Mouse (Mus musculus) natural killer cell, adult 2 months (primary cell): ENCODE data around the gene Hoxd8.

Experiments used
- DNase-seq, 2 experiments: peaks; one replicate each; pipeline ENCODE4 v3.0.0; 2022; ENCODE audit warnings: low spot score in 2 of 2

Gene Hoxd8

DNA sequence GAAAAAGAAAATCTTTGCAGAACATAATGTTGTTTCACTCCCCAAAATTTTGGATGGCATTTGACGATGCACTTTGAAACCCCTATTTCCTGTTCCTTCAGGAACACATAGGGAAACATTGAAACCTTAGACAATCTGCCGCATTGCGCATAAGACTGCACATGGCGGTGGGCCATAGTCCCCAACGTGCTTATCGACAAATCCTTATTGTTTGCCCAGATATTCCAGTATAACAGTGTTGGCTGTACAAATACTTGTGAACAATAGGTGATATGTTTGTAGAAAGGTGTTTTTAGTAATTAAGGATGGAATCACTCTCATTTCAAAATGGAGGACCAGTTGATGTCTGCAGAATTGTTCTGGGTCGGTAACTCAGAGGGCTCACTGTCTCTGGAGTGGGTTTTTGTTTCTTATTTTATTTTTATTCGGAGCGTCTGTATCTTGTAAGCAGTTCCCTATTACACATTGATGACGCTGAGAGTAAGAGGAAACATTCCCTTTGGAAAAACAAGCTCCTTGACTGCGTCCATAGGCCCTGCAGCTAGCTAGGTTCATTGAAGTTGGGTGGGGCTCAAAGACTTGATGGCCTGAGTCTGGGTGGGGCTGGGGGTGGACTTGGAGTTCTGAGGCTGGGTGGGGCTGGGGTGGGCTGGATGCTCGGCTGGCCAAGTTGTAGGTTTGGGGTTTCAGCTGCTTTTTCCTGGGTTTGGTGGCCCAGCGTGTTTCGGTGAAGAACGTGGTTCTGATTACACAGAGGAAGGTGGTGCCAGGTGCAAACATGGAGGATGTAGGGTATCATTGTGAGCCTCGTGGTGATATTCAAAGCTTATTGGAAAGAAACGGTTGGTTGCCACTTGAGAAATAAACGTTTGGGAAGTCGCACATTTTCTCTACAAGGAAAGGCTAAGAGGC, 9.1 kb downstream of the Hoxd8 start:
- DNase-seq, result no peak

DNA sequence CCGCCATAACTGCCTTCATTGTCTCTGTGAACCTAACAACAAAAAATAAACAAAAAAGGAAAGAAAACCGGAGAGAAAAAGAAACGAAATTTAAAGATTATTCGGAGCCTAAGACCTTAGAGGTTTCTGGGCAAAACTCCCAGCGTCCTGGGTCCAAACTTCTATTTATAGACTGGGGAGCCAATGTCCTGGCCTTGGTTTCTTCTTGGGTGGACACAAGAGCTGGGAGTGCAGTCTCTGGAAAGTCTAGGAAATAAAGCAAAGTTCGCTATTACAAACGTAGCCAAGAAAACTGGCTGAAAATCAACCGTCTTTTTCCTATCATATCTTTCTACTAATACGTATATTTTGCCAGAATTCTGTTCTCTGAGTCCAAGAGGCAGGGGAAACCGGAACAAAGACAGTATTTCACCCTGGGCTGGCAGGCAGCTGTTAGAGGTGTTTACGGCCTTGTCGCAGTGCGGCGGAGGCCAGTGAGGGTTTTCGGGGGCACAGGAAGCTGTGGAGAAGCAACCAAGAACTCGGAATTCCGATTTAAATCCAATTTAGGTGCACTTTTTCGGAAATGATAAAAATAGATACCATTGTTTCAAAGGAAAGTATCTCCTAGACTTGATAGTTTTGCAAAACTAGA, 9.9 kb downstream of the Hoxd8 start:
- no peak for DNase-seq

DNA sequence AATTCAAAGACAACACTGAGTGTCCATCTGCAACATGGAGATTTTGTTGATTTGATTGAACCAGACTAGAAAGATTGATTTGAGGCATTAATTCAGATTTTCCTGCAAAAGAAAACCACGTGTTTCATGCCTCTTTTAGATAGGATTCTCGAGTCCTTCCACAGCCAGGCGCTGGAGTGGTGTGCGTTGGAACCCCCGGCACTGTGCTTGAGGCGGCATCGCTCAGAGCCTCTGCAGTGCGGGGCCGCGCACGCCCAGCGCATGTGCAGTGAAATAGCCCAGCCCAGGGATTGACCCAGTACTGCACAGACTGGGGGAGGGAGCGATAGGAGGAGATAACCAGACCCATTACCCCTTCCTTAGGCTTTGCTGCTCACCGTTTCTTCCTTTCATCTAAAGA, 10.5 kb downstream of the Hoxd8 start:
- no peak for DNase-seq

DNA sequence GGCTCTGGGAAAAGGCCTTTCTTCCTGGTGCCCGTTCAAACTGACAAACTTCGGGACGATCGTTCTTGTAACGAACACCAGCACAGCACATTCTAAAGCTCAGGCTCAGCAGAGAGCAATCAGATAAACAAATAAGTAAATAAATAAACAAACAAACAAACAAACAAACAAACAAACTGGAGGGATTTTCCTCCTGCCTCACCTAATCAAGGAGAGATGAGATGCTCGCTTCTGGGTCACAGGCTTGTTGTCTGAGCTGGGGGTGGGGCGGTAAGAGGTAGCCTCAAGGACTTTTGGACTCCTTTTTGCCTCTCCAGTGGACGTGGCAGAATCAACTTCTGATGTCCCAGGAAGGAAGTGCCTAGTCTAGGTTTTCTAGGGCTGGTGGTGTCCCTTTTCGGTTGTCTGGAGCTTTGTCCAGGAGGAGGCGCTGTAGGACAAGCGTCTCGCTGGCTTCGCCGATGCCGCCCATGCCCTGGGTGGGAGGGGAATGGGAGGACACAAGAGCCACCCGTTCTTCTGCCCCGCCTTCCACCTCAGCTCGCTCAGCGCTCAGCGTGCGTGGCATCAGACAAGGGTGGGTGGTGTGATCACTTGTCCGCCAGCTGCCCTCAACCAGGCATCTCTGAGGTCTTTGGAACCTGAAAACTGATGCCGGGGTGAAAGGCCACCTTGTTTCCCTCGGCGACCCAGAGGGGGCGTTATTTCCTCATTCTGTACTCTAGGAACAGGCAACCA, 11.3 kb downstream of the Hoxd8 start:
- DNase-seq, result peak; percentile 66 to 73

DNA sequence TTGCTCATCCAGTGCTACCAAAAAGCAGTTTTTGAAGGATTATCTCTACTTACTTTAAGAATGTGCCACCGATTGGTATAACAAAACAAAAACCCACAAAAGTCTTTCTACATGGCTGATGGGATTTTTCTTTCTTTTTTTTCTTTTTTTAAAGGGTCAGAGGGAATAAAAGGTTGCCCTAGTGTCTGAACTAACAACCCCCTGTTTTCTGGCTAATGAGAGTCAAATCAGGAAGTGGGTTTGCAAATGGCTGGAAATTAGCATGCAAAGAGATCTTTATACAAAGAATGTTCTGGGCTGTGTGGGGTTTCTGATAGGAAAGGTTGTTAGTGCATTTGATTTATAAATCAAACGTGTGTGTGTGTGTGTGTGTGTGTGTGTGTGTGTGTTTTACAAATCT, 16.0 kb downstream of the Hoxd8 start:
- DNase-seq, result no peak

DNA sequence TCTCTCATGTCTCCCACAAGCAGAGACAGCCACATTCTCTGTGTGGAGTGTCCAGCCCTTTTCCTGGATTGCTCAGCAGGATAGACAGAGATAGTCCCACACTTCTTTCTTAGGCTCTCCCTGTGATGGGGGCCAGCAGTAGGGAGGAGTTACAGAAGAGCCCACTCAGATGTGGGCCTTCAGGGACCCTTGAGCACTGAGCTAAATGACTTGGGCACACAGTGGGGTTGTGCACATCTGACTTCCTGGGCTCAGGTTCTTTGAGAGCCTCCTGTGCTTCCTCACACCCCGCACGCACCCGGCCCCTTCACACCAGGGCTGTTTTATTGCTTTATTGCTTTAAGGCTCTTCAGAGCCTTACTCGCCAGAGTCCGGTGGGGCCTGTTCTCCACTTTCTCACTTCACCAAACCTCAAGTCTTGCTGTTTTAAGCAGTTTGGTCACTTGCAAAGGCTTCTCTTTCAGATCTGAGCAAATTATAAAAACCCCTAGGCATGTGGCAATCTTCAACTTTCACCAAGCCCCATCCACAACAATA, 16.6 kb downstream of the Hoxd8 start:
- DNase-seq, result no peak

DNA sequence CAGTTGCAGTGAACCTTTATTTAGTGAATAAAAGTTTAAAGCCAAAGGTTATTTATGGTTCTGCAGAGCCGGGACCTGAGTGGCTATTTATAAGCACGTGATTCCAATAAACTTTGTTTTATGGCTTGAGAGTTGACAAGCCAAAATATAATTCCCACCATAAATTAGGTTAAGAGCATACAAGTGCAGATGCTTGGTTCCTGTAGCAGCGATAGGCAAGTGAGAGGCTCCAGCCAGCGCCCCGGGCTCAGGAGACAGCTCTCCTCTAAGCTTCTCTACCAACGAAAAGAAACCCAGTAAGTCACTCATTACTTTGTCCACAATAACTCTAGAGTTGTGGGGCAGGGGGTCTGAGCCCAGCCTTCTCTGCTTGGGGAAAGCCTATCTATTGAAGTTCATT, 17.5 kb downstream of the Hoxd8 start:
- no peak for DNase-seq

DNA sequence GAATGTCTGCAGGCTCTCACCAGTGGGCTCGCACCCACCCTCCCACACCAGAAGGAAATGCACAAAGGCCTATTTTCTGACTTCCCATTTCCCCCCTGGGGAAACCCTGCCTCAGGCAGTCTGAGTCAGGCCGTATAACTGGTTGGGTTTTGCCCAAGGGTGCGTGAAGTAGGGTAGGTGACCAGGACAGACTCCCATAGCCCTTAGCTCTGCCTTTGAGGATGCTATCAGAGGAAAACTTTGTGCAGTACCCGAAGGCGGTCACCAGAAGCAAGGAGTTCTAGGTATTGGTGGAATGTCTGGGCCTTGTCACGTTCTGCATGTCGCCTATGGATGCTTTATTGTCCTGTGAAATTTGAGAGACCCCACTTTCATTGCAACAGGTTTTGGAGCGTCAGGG, 18.5 kb downstream of the Hoxd8 start:
- no peak for DNase-seq

DNA sequence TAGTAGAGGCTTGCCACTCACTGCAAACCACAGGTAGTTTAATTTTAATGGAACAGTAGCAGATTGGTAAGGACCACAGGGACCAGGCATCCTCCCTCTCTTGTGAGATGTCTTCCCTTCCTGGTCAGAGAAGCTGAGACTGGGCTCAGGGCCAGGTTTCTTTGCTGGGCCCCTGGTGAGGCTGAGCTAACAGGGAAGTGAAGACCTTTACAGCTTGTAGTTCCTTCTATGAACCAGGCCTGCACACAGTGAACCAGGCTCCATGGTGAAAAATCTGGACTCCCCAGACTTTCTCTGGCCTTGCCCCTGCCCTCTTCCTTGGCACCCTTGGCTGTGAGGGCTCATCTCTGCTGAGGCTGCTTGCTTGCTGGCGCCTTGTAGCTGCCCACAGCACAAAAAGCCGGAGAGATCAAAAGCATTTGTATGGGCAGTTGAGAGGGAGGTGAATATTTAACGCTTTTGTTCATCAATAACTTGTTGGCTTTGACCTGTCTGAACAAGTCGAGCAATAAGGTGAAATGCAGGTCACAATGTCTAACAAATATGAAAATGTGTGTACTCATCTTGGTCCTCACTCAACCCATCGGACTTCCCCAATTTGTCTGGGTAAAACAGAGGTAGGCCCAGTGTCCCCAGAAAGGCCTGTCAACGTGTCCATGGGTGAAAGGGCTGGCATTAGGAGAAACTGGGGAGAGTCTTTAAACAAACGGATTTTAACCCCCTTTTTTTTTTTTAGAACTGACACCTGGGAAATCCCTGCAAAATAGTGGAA, 20.0 kb downstream of the Hoxd8 start:
- DNase-seq, result no peak

DNA sequence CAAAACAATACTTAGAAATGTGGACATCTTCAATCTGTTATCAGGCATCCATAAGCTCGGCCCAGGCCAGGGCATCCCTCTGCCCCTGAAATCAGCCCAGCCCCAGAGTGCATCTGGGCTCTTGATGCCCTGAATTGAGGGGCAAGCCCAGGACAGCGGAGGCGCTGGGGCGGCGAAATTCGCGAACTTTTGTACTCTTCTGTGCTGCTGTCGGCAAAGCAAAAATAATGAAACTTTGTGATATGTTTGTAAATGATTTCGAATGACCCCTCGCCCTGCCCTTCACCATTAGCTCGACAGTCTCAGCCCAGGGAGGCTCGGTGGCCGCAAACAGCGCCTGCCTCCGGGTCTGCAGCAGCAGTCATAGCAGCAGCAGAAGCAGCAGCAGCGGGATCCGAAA, 20.8 kb downstream of the Hoxd8 start:
- no peak for DNase-seq

DNA sequence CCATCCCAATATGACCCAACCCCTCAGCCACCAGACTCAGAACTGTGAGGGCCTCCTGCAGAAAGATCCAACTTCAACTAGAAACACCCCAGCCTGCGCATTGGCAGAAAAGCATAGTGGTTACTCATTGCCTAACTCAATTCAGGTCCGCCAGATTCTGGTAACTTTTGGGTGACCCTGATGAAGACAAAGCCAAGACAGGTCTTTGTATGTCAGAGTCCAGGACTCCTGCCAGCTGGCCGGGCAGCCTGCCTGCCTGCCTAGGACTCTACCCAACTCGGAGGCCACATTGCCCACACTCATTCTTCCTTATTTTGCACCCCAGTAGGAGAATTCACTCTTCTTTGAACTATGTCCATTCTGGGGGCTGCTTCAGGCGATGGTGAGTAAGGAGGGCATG, 22.1 kb downstream of the Hoxd8 start, which contains the start of gene Gm28230:
Gene Gm28230 (plus strand): TSS at position 178 of the 400 bp plus-strand sequence.
- no peak for DNase-seq

DNA sequence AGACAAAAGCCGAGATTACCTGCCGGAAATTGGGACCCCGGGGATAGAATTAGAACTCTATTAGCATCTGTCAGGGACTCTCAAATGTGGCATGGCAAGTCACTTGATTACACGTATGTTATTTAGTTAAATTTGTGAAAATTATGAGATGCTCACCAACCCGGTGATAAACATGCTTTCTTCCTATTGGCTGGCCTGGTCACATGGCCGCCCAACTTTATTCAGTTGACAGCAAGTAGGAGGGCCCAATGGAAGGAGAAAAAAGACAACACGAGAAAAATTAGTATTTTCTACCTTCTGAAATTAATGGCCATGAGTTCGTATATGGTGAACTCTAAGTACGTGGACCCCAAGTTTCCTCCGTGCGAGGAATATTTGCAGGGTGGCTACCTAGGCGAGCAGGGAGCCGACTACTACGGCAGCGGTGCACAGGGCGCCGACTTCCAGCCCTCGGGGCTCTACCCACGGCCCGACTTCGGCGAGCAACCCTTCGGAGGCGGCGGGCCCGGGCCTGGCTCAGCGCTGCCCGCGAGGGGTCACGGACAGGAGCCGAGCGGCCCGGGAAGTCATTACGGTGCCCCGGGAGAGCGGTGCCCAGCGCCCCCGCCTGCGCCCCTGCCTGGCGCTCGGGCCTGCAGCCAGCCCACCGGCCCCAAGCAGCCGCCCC, 22.7 kb downstream of the Hoxd8 start:
- DNase-seq, result no peak

DNA sequence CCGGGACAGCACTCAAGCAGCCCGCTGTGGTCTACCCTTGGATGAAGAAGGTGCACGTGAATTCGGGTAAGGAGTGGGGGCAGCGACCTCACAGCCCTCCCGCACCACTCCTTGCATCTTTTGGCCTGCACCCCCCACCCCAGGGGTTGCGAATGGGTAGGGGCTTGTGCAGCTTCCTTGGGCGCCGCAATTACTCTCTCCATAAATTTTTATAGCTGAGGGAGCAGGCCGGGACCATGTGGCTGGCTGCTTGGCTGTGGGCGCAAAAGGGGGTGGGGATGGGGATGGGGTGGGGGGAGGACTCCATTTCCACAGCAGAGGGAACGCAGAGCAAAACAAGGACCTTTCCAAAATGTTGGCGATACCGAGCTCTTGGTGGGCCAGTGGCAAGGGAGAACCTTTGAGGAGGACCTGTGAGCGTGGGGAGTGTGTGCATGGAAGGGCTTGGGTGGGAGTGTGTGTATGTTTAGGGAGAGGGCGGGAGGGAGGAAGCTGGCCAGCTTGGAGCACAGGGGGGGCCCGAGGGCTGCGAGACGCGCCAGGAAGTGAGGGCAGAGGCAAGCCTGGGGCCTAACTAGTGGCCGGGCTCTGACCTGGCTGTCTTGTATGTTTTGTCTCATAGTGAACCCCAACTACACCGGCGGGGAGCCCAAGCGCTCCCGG, 23.4 kb downstream of the Hoxd8 start:
- DNase-seq, result no peak

DNA sequence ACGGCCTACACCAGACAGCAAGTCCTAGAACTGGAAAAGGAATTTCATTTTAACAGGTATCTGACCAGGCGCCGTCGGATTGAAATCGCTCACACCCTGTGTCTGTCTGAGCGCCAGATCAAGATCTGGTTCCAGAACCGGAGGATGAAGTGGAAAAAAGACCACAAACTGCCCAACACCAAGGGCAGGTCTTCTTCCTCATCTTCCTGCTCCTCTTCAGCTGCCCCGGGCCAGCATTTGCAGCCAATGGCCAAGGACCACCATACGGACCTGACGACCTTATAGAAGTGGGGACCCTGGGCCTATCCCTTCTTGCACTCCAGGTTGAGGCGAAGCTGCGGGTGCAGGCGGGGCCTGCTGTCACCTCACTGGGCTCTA, 23.9 kb downstream of the Hoxd8 start:
- DNase-seq, result no peak

DNA sequence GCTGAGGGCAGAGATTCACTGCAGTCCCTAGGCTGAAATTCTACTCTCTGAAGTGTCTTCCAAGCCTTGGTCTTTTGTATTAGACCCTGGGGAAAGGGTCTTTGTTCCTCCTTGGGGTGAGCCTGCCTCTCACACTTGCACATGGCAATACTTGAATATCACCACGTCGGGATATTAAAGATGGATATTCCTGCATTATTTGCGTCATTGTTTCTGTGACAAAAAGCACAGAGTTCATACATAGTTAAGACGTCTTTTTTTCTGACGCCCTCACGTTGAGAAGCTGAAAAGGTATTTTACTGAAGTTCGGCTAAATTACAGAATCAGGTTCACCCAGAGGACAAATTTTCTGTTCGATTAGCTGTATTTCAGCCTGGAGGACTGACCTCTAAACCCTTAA, 25.9 kb downstream of the Hoxd8 start:
- DNase-seq, result no peak

DNA sequence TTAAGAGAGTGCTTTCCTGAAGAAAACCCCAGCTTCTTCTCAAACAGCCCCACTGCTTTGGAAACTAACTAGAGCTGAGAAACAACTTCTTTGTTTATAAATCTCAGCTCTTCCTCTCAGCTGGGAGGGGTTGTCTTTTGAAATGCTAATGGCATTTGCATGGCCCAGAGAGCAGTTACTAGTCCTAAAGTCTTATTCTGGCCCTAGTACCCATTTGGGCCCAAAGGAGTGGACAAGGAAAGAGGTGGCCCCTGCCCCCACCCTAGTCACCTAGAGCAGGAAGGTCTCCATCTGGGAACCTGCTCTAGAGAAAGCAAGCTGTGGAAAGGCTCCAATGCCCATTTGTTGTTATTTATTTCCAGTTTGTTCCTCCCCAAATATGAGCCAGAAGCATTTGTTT, 26.6 kb downstream of the Hoxd8 start:
- DNase-seq, result no peak

DNA sequence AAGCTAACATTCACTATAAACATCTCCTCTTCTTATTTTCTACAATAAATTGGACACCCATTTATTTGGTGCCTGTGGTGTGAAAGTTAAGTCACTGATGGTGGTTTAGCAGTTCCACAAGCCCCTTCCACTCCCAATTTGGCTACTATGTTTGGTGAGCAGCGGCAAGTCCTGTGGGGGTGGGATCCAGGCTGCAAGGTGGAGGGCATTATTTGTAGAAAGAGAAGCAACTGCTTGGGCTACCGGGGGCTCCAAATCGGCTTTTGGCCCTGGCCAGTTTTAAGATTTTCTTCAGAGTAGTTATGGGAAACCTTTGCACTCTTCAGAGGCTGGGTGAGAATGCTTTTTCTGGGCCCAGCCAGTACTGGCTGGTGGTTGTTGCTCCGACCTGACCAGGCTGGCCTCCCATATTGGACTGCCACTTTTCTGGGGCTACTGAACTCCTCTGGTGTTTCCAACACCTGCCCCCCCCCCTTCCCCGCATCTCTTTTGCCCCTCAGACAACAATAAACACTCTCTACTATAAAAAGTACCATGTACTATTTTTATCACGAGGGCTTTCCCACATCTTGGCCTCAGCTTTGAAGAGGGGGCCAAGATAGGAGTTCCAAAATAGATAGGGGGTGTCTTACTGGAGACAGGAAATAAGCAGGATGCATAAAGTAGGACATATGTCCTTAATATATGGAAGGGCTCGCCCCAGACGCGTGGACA, 27.5 kb downstream of the Hoxd8 start:
- no peak for DNase-seq

DNA sequence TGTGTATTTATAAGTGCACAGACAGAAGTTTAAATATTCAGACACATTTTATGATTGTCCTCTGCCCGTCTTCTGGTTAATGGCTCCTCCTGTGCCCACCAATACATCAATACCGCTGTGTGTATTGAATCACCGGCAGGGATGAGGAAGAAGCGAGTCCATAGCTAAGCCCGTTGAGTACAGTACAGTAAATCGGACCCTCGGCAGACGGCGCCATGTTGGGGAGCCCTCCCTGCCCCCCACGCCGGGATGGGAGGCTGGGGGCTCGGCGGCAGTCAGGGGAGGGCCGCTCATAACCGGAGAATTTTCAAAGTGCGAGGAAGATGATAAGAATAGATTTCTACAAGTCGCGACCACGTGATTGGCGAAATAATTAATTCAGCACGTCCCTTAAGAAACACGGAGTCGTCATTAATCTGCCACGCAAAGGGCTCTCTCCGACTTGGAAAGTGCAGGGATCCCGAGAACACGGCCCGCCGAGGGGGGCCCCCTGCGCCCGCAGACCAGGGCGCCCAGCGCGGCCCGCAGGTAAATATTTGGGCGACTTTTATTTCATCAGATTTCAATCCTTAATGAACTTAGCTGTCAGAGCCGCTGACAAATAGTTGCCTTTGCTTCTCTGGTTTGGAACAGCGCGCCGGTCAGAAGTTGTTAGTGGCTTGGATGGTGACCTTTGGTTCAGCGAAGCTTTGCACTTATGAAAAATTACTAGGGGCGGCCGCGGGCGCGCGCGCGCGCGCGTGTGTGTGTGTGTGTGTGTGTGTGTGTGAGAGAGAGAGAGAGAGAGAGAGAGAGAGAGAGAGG, 28.3 kb downstream of the Hoxd8 start:
- no peak for DNase-seq

DNA sequence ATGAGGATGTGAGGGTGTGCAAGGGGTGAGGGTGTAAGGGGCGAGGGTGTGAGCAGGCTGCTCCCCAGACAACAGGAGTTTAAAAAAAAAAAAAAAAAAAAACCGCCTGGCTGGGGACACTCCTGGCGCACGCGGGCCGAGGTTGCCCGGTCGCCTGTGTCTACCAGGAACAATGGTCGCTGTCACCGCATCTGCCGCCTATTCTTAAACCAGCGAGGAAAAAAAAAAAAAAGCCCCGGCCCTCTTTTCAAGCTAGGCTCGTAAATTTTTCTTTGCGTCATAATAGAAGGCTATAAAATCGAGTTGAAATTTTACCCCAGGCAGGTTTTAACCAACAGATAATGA, 28.9 kb downstream of the Hoxd8 start:
- no peak for DNase-seq
